Mouse (Mus musculus): Measurements from ENCODE around the gene Tada2a. TPM values are rescaled to one million over a fixed set of nuclear protein-coding genes. Genes with fewer than 3 reads are reported as not detected.

Gene Tada2a
- 35.2 and 37.8 TPM in 2 replicates for total RNA-seq (2014; fragmentation: Nextera tagmentation)
- 35.0 and 38.3 TPM in 2 replicates for total RNA-seq (2017)

DNA sequence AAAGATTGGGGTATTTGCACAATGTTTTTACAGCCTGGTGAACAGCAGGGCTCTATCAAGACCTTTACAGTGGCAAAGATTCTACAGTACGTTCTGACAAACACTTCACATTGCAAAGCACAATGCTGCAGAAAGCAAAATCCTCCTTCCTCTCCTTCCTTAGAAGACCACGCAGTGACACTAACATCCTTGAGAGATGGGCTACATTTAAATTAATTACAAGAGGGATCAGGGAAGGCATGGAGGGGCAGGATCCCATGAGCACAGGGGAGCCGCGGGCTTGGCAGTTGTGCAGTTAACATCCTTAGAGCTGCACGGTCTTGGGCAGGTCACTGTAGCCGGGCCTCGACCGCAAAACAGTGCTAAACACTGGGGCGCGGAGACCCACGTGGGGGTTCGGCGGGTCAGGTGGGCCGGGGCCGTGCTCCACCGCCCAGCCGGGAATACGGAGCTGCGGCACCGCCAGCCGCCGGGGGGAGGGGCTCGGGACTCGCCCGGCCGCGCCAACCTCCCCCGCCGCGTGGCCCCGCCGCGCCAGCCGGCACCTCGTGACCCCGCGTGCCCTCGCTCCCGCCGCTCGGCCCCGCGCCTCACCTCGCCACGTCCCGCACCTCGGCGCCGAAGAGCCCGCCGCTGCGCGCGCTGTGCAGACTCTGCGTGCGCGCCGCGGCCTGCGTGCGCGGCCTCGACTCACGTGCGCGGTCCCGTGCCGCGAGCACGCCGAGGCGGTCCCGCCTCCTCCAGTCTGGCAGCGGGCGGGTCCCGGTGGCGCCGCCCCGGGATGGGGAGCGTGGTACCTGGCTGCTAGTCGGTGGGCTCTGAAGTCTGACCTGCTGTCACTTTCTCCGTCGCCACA lies at the start of gene Tada2a, which contains the start of gene Acaca:
Gene Tada2a (minus strand): TSS at position 658 of the 856 bp plus-strand sequence.
Gene Acaca (plus strand): TSS at position 730 of the 856 bp plus-strand sequence.
- ATAC-seq (replicated peaks; ENCODE audit: low FRiP score, low TSS enrichment, poor library complexity, severe bottlenecking): peak; percentile 70

- ATAC-seq (replicated peaks; ENCODE audit: low FRiP score, low TSS enrichment, poor library complexity, severe bottlenecking): no peak
Observed at GRCm38 (mm10) chr11:84178571-84178970, 49.2 kb upstream of the Tada2a start.

DNA sequence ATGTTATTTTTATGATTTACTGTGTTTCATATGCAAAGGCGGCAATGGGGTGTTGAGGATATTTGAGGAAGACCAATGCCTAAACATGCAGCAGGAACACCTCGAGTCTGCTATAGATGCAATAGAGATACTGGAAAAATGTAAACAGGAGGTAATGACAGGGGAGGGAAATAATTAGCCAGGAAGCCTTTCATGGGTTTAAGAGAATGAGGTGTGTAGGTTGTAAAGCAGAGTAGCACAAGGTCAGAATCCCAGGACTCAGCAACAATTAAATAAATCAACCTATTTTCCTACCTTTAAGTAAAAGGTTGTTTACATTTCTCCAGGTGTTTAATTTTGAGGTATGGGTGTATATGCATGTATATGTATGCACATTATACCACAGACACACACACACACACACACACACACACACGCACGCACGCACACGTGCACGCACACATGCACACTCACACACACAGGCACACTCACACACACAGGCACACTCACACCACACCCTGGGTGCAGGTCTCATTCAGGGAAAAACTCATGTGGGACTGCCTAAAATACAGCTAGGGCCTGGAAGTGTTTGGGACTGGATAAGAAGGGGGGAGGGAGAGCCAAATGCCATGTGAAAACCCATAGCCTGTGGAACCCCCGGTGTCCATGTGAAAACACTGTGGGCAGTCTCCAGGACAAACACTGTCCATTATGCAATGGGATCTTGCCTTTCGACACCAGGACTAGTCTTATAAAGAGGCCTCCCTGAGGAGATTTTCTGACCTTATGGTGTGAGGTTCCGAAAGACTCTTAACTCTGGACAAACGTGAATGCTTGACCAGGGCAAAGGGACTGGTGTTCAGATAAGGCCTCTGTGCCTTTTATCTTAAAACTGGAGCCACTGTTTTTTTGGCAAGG lies 43.4 kb upstream of the Tada2a start:
- ATAC-seq (replicated peaks; ENCODE audit: low FRiP score, low TSS enrichment, poor library complexity, severe bottlenecking): no peak

DNA sequence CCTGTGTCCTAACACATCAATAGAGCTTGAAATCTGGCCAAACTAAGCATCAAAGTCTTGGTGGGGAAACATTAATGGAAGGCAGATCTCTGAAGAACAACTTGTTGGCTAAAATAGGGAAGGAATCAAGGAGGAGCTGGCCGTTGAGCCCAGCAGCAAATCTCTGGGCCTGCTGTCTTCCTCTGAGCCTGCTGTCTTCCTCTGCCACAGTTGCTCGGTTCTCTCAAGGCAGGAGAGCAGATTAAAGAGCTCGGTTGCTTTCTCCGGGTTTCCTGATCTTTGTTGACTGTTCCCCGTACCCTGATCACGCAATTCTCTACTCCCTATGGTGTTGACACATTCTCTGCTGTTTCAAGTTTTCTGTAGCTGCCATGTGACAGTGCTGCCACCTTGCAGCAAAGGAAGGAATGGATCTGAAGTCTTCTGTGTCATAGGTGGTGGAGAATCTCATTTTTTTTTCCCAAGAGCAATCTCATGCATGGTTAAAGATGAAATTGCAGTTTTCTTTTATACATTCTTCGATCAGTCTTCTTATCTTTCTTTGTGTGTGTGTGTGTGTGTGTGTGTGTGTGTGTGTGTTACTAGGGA lies 39.4 kb upstream of the Tada2a start:
- ATAC-seq (replicated peaks; ENCODE audit: low FRiP score, low TSS enrichment, poor library complexity, severe bottlenecking): peak; percentile 78

DNA sequence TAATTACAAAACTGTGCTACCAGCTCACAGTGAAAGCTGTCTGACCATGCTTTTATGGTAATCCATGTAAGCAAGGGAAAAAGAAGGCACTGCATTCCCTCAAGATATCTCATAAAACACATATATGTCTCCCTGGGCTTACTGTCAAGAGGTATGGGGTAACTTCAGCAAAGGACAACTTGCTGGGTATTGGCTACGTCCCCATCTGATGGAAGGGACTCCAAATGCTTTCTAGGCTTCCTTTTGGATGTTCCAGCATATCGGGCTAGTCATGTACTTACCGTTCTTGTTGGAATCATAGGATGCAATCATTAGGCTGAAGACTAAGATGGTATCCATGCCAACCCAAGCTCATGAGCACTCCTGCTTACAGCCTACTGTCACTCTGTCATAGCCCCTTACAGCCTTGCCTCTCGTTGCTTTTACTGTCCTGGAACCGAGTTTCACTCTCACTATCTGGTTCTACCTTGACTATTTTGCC lies 37.7 kb upstream of the Tada2a start, which contains the start of gene Gm11437:
Gene Gm11437 (minus strand): TSS at position 431 of the 481 bp plus-strand sequence.
- ATAC-seq (replicated peaks; ENCODE audit: low FRiP score, low TSS enrichment, poor library complexity, severe bottlenecking): no peak

GRCm38 (mm10) chr11:84164561-84164960 lies 35.2 kb upstream of the Tada2a start:
- no peak for ATAC-seq (replicated peaks; ENCODE audit: low FRiP score, low TSS enrichment, poor library complexity, severe bottlenecking)

GRCm38 (mm10) chr11:84164123-84164522 lies 34.7 kb upstream of the Tada2a start:
- no peak for ATAC-seq (replicated peaks; ENCODE audit: low FRiP score, low TSS enrichment, poor library complexity, severe bottlenecking)

DNA sequence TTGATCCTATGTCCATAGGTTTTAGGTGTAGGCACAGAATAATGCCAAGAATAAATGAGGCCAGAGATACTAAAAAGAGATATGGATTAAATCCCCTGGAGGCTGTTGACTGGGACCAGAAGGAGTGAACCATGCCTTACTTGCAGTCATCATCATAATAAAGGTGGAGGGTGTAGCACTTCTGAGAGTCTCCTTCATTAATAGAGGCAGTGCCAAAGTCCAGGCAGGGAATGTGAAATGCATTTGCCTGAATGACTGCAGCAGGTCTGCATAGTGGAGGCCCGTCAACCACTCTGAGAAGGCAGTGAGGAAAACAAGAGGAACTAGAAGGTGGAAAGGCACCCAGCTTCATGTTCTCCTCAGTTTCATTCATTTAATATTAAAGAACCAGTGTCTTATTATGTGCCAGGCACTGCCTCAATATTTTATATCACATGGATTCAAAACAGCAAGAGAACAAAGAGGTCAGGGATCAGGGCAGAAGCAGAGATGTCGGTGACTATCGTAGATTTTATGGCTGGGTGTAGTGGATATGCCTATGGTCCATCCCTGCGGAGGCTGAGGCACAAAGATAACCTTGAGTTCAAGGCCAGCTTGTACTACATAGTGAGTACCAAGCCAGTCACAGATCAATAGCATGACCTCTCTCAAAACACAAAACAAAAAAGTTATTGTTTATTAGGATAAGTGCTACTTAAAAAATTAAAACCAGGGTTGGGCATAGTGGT lies 27.3 kb upstream of the Tada2a start:
- no peak for ATAC-seq (replicated peaks; ENCODE audit: low FRiP score, low TSS enrichment, poor library complexity, severe bottlenecking)

DNA sequence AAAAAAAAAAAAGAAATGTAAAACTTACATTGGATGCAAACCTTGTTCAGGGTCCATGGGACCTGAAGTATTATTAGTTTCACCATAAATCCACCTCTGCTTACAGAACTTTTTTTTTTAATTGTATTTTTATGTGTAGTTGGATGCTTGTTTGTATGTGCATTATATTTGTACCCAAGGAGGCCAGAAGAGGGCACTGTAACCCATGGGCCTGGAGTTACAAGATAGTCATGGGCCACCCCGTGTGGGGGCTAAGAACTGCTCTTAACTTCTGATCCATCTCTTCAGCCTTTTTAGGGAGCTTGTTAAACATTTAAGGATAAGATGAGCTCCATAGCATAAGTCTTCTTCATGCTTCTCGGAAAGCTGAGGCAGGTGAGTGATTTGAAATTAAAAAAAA lies 21.5 kb upstream of the Tada2a start:
- ATAC-seq (replicated peaks; ENCODE audit: low FRiP score, low TSS enrichment, poor library complexity, severe bottlenecking): peak; percentile 55; the same call in 1 of the 2 replicates

DNA sequence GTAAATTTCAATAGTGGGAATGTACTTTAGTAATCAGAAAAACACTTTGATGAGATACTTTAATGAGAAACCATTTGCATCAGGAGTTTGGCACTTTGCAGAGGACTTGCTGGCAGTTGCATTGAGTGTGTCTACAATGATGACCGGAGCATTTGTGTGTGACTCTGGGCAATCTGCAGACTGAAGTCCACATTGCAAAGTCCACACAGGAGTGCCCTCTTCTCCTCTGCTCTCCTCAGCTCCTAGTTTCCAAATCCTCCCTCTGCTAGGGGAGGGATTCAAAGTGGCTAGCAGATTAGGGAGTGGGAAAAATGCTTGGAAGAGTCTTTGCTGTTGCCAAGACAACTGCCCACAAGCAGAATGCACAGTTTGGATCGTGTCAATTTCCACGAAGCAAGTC lies 16.7 kb upstream of the Tada2a start:
- ATAC-seq (replicated peaks; ENCODE audit: low FRiP score, low TSS enrichment, poor library complexity, severe bottlenecking): no peak

GRCm38 (mm10) chr11:84145201-84145798 lies 15.9 kb upstream of the Tada2a start:
- no peak for ATAC-seq (replicated peaks; ENCODE audit: low FRiP score, low TSS enrichment, poor library complexity, severe bottlenecking)

DNA sequence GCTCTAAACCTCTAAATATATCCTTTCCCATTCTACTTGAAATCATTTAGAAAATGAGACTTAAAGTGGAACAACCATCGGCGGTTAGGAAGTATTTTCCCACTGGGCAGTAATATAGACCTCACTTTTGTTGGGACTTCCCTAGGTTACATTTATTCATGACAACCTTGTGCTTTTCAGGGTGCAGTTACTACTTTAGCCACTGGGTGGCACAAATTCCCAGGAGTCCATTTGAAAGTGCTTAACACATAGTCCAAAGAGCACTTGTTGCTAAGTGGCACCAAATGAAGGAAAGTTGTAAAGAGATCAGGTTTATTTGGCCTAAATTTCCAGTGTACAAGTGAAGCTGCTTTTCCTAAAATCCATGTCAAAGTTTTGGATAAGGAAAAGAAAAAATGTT lies 12.4 kb upstream of the Tada2a start:
- ATAC-seq (replicated peaks; ENCODE audit: low FRiP score, low TSS enrichment, poor library complexity, severe bottlenecking): no peak

- ATAC-seq (replicated peaks; ENCODE audit: low FRiP score, low TSS enrichment, poor library complexity, severe bottlenecking): no peak
Observed at GRCm38 (mm10) chr11:84136453-84136852, 7.1 kb upstream of the Tada2a start.

GRCm38 (mm10) chr11:84134331-84134860 lies 5.0 kb upstream of the Tada2a start:
- no peak for ATAC-seq (replicated peaks; ENCODE audit: low FRiP score, low TSS enrichment, poor library complexity, severe bottlenecking)

GRCm38 (mm10) chr11:84129799-84130185 lies 392 bp upstream of the Tada2a start:
- 0 out of 2 replicates have a peak, but pooled peaks have one; percentile 12 for ATAC-seq (replicated peaks; ENCODE audit: low FRiP score, low TSS enrichment, poor library complexity, severe bottlenecking)

DNA sequence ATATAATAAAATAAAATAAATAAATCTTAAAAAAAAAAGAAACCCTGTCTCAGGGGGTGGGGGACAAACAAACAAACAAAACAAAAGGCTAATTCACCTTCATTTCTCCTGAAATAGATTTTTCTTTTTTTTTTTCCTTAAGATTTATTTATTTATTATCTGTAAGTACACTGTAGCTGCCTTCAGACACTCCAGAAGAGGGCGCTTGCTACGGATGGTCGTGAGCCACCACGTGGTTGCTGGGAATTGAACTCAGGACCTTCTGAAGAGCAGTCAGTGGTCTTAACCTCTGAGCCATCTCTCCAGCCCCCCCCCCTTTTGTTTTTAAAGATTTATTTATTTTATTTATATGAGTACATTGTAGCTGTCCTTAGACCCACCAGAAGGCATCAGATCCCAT lies 1.4 kb downstream of the Tada2a start:
- no peak for ATAC-seq (replicated peaks; ENCODE audit: low FRiP score, low TSS enrichment, poor library complexity, severe bottlenecking)

- ATAC-seq (replicated peaks; ENCODE audit: low FRiP score, low TSS enrichment, poor library complexity, severe bottlenecking): no peak
Observed at GRCm38 (mm10) chr11:84121051-84121956, 8.1 kb downstream of the Tada2a start.

All from megakaryocyte-erythroid progenitor cell, adult 5-6 weeks (primary cell).